Mouse (Mus musculus): ENCODE measurements at regions not wholly inside any gene's neighbourhood (a gene's known extent, or its start where the extent isn't known, plus 50 kb on each side); places are given as distances from the start of the nearest gene placed in this dataset.

- CTCF ChIA-PET, result interaction anchor here in 1 of 4 experiments (1.1 kb wide), 1 partner anchor 11 kb away, joined by 3 read pairs; no protein-coding TSS in a partner anchor
- POLR2A ChIA-PET, result interaction anchor here in 3 of 4 experiments (0.5 to 11.7 kb wide), 14 partner anchors 9 to 206 kb away, joined by 3 to 167 read pairs (median 6); no protein-coding TSS in a partner anchor
Measured at GRCm38 (mm10) chr11:6893063-6893462, 55.6 kb upstream of the Gm11983 start.

GRCm38 (mm10) chr11:6890450-6890849 is 53.0 kb upstream of the Gm11983 start:
- POLR2A ChIA-PET, result interaction anchor here in 2 of 4 experiments (1.1 to 15.2 kb wide), 5 partner anchors 7 to 264 kb away, joined by 3 to 167 read pairs (median 3); no protein-coding TSS in a partner anchor
- CTCF ChIA-PET, result interaction anchor here in 1 of 4 experiments (1.5 kb wide), 1 partner anchor 9 kb away, joined by 4 read pairs; no protein-coding TSS in a partner anchor

- CTCF ChIA-PET, result interaction anchor here in 2 of 4 experiments (0.6 to 1.5 kb wide), 3 partner anchors 10 to 874 kb away, joined by 3 to 9 read pairs (median 4); no protein-coding TSS in a partner anchor
- POLR2A ChIA-PET, result interaction anchor here in 3 of 4 experiments (0.6 to 15.2 kb wide), 10 partner anchors 8 to 354 kb away, joined by 3 to 167 read pairs (median 3); no protein-coding TSS in a partner anchor
Measured at GRCm38 (mm10) chr11:6889660-6890185, 52.3 kb upstream of the Gm11983 start.

- ChIA-PET POLR2A (interaction anchor here in 3 of 4 experiments (0.6 to 15.2 kb wide), 7 partner anchors 8 to 355 kb away, joined by 3 to 167 read pairs (median 3); no protein-coding TSS in a partner anchor), CTCF (interaction anchor here in 2 of 4 experiments (0.6 to 1.5 kb wide), 3 partner anchors 10 to 333 kb away, joined by 3 to 7 read pairs (median 4); no protein-coding TSS in a partner anchor)
Measured at GRCm38 (mm10) chr11:6889120-6889519, 51.7 kb upstream of the Gm11983 start.

All from embryonic stem cell, embryonic (primary cell).